Mouse (Mus musculus) right cerebral cortex, adult 2 months (tissue): ENCODE measurements around the gene Dscaml1.

ENCODE experiments used
- DNase-seq, 2 experiments: peaks; one replicate each; pipeline ENCODE4 v3.0.0; 2021 to 2022; ENCODE audit warnings: low spot score in 2 of 2

Gene Dscaml1

DNA sequence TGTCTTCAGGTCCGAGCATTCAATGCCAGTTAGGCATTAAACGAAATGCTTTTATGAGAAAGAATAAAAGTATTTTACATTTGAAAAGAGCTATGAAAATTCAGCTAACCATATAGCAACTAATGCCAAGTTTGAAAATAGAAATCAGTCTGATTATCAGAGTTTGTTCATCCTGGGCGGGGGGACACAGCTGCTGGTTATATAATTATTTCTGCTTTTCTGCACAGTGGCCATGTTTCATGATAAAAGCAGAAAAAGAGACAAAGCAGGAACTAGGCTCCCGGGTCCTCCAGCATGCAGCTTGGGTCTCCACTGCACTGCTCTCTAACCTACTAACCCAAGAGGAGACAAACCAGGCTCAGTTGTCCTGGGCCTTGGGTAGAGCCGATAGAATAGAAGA, 143.9 kb downstream of the Dscaml1 start:
- DNase-seq, result no peak

DNA sequence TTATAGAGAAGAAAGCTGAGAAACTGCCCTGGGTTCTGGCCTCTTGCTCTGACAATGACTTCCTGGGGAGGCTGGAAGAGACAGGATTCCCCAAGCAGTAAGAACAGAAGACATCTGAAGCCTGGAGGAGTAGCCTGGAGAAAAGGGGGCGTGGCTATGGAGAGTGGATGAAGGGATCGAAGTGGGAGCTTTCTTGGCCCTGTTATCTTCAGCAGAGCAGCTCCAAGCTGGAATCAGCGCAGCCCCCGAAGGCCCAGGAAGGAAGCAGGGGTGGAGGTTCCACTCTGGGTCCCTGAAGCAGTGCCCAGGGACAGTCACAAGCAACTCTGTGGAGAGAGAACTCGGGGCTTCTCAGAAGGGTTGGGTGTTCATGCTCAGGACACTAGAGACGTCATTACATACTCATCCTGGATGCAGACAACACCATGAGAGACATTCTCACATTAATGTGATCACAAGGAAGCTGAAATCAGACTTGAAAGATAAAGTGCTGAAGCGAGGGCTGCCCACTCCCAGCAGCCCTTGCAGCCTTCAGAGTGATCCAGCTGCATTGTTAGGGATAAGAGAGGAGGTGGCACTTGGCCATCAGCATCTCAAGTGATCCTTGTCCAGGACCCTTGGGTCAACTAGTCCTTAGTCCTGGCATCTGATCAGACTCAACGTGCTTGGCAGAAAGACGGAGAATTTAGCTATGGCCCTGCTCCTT, 146.5 kb downstream of the Dscaml1 start:
- DNase-seq, result no peak

GRCm38 (mm10) chr9:45573493-45573815, 147.0 kb downstream of the Dscaml1 start:
- no peak for DNase-seq

DNA sequence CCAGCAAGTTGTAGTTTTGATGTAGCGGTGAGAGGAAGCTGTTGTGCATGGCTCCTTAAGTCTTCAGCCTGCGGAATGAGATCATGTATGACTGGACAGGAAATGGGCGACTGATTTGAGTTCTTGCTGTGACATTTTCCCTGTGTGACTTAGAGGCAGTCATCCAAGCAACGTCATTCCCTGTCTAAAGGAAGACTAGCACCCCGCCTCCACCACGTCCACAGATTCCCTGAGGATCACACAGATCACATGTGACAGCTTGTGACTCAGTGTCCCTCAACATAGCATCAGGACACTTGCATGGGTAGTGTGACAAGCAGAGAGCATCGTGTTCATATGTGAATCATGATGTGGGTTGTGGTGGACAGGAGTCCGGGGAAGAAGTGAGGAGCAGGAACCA, 147.6 kb downstream of the Dscaml1 start:
- DNase-seq, result no peak

GRCm38 (mm10) chr9:45580069-45580795, 153.8 kb downstream of the Dscaml1 start:
- DNase-seq, result no peak

DNA sequence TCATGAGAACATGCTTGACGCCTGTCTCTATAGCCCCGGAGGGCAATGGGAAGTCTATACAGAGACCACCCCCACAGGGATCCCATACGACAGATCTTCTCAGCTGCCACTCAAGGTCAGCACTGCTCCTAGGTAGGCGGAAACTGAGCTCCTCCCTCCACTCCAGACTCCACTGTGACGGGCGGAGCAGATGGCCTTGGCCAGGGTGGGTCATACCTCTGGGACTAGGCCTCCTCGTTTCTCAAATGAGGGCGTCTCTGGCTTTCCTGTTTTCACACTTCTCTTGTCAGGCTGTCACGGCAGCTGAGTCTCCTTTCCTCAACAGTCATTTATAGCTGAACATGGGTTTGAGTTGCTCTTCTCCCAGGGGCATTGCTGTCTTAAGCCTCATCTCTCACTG, 160.0 kb downstream of the Dscaml1 start:
- DNase-seq, result no peak

GRCm38 (mm10) chr9:45587704-45588103, 161.3 kb downstream of the Dscaml1 start:
- DNase-seq, result peak in 1 of 2 experiments; percentile 53

GRCm38 (mm10) chr9:45589867-45590266, 163.4 kb downstream of the Dscaml1 start:
- DNase-seq, result peak; percentile 62 to 66

DNA sequence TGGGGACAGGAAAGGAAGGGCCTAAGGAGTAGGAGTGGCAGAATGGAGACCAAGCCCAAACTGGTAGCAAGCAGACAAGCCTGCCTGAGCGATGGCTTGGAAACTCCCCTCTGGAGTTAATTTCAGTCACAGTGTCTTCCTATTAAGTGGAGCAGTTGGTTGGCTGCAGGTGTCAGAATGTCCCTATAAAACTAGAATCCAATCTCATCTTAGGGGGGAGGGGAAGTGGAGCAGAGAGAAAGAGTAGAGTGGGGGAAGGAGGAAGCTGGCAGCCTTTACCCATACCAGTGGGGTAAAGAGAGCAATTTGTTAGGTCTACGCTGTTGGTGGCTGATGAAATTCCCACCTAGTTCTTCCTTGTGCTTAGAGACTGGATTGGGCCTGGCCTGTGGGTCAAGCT, 164.6 kb downstream of the Dscaml1 start:
- DNase-seq, result no peak

DNA sequence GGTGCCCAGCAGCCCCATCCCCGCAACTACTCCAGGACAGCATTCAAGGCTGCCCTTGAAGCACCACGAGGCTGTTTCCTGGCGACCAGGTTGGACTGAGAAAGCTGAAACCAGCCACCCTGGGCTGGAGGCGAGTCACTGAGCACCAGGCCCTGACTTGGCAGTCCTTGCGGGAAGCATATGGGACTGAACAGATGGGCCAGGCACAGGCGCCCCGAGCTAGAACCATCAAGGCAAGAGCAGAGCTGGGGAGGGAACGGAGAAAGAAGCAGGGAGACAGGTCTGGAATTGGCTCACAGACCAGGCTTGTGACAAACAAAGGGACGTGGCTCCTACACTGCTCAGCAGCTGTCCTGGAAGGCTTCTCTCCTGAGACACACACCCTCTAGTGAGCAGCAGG, 165.9 kb downstream of the Dscaml1 start:
- peak in 1 of 2 experiments; percentile 42 for DNase-seq

- no peak for DNase-seq
Observed at GRCm38 (mm10) chr9:45598117-45598516, 171.7 kb downstream of the Dscaml1 start.

DNA sequence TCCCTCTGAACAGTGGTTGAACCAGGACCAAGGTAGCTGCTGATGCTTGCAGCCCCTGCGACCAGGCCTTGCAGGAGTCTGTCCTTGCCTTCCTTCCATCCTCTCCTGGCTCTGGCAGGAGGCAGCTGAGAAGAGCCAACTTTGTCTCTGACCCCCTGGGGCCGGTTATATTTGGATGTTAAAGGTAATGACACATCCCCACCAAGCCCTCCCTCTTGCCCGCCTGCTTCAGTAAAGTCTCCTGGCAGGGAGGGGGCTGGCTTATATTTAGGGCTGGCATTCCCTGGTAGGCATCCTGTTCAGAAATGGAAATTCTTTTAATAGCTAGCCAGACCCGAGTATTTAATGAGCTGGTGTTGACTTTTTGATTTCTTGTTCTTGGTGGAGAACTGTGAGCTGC, 172.9 kb downstream of the Dscaml1 start:
- no peak for DNase-seq

DNA sequence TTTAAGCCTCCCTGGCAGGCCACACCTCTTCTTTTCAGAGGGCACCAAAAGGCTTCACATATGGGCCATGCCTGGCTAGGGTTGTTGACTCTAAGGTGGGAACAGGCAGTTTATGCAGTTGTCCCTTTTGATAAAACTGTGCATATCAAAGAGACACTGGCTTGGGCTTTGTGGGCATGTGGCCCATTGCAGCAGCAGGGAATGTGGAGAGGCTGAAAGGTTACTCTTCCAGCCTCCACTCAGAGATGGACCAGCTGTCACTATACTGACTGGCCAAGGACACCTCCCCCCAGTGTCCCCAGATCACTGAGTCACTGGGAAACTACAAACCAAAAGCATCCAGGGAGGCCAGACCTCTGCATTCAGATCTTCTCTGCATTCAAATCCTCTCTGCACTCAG, 180.9 kb downstream of the Dscaml1 start:
- no peak for DNase-seq

DNA sequence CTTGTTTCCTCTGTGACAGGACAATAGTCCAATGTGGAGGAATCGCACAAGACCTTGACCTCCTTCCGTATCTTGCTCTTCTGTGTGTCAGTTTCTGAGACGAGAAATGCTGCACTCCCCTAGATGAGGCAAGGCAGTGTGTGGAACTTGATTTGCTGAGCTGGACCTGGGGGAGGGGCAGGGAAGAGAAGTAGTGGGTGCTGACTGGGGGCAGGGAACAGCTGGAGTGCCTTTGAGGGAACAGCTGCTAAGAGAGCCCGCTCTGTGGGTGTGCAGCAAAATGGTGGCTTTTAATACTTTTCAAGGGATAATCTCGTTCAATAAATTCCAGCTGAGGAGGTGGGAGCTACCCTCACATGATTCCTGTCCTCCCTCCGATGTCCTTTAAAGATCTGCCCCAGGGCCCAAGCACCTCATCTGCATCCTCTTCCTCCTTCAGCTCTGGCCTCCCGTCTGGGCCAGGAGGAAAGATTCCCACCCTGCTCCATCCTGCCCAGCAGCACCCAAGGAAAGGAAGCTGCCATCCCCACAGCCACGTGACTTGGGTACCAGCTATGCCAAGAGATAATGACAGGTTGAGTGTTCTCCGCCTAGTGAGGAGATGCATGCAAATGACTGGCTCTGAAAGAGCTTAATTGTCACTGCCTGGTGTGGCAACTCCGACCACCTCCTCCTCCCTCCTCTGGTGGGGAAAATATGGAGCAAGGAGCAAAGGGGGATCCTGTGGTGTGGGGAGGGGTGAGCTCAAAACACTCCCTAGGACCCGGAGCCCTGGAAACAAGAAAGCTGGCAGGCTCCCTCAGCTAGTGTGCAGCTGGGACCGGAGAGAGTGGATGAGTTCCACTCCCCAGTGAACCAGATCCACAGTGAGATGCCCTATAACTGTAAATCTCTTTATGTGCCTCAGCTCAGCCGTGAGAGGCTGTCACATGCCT, 181.9 kb downstream of the Dscaml1 start:
- DNase-seq, result peak; percentile 66 to 67

GRCm38 (mm10) chr9:45610336-45611060, 184.1 kb downstream of the Dscaml1 start:
- no peak for DNase-seq

DNA sequence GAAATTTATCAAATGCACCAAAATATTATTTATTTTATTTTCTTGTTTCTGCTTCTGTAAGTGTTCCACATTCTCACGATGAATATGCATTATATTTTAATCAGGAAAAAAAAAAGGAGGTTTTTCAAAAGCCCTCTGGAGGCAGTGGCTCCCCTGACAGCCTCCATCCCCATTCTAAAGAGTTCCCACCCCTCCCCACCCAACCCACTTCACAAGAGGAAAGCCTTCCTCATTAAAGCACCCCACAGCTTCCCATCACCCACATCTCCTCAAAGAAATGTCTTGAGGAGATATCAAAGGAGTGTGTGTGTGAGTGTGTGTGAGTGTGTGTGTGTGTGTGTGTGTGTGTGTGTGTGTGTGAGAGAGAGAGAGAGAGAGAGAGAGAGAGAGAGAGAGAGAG, 188.2 kb downstream of the Dscaml1 start:
- no peak for DNase-seq

DNA sequence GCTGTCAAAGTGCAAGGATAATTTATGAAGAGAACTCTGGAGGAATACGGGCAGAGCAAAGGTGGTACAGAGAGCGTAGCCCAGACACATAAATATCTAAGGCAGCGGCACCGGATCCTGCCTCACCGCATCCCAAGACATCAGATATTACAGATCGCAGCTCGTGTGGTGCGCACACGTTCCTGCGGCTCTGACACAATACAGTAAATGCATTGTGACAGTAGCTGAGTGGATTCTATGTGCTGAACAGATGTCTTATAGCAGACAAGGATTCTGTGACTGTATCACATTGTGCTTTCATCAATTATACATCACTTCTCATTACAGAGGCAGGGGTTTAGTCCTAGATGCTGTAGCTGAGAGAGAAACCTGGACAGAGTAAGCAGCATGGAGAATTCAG, 191.5 kb downstream of the Dscaml1 start:
- no peak for DNase-seq

GRCm38 (mm10) chr9:45618443-45618842, 192.0 kb downstream of the Dscaml1 start:
- DNase-seq, result no peak

GRCm38 (mm10) chr9:45620049-45620448, 193.6 kb downstream of the Dscaml1 start:
- no peak for DNase-seq

- DNase-seq, result no peak
Observed at GRCm38 (mm10) chr9:45620920-45621319, 194.5 kb downstream of the Dscaml1 start.

DNA sequence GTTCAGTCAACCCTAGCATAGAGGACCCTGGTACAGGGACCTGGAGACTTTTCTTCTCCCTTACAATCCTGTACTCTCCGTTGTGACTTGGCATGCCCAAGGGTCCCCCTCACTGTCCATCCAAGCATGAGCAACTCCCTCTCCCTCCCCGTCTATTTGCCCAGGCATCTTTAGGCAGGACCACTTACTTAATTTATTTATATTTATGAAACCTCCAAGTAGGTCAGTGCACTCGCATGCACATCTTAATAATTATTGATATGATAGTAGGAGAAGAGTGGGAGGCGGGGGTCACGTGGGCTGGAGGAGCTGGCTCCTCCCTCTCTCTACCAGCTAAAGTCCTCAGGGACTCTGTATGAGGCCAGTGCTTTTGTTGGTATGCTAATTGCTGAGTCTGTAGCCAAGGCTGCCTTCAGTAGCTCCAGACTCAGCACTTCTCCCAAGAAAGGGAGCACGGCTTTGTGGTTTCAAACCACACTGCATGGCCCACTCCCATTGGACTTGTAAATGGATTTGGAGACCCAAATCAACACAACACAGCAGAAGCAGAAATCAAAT, 199.5 kb downstream of the Dscaml1 start:
- no peak for DNase-seq
